Mouse (Mus musculus): ENCODE data around the gene Ffar3.

GRCm38 (mm10) chr7:30863386-30863785 is 7.4 kb upstream of the Ffar3 start:
- no peak for TF ChIP-seq GATA1 (IDR thresholded peaks at IDR 0.05; ENCODE audit: borderline replicate concordance, low read length)
- TF ChIP-seq FLI1 (IDR thresholded peaks at IDR 0.05; ENCODE audit: low read length) = no peak

All from megakaryocyte, embryonic 14.5 days (primary cell).